Comparison of ENCODE assay signal across 8 mouse cellular contexts in genomic region chr13:3538969-3539562, GRCm38 (mm10). TPM values are rescaled to one million over a fixed set of nuclear protein-coding genes. Genes with fewer than 3 reads are reported as not detected.
DNase-seq lines count a peak whose midpoint lies in the region; ATAC-seq and TF ChIP-seq lines count a peak whose summit lies in the region.

No protein-coding gene starts in this region.

- no peak for ATAC-seq in hindbrain, embryonic 12.5 days (ENCODE audit: low FRiP score)
- ATAC-seq in midbrain, embryonic 14.5 days (ENCODE audit: low FRiP score, low TSS enrichment): no peak

- intact Hi-C loops in left cerebral cortex, postnatal 10 days (cut with DNase I): no loop called here

- no peak for TF ChIP-seq POLR2A in liver, adult 2 months (IDR thresholded peaks at IDR 0.05; ENCODE audit: extremely low read depth, insufficient read depth, low read length)
- no peak for TF ChIP-seq POLR2A in cortical plate, adult 2 months (IDR thresholded peaks at IDR 0.05; ENCODE audit: extremely low read depth, insufficient read depth, low read length)

- peaks cover 8% of the 10 kb centered on the region for H3K4me1 ChIP-seq in liver, adult 2 months (ENCODE audit: control insufficient read depth, insufficient read depth, low read length)
- H3K4me1 ChIP-seq in cortical plate, adult 2 months (ENCODE audit: control insufficient read depth, insufficient read depth, low read length): peaks cover 3% of the 10 kb centered on the region; the same call in 1 of the 2 replicates
- H3K4me1 ChIP-seq in hindbrain, embryonic 12.5 days: peaks cover 26% of the 10 kb centered on the region
- H3K4me1 ChIP-seq in midbrain, embryonic 14.5 days (ENCODE audit: control insufficient read depth, insufficient read depth, low read length): peaks cover 42% of the 10 kb centered on the region

- peak overlapping the region; percentile 65 for H3K9ac ChIP-seq in liver, adult 2 months (ENCODE audit: low read depth, low read length)
- peak overlapping the region; percentile 97 for H3K9ac ChIP-seq in hindbrain, embryonic 12.5 days
- peak overlapping the region; percentile 99 for H3K9ac ChIP-seq in midbrain, embryonic 14.5 days (replicated peaks; ENCODE audit: low read length)

- peaks cover 26% of the 10 kb centered on the region; the same call in 1 of the 2 replicates for H3K79me2 ChIP-seq in liver, adult 2 months (ENCODE audit: control insufficient read depth, insufficient read depth, low read length)

- no peaks in the 10 kb centered on the region for H3K9me3 ChIP-seq in hindbrain, embryonic 12.5 days (replicated peaks)
- no peaks in the 10 kb centered on the region for H3K9me3 ChIP-seq in midbrain, embryonic 14.5 days (ENCODE audit: control insufficient read depth, low read length)

- H3K27me3 ChIP-seq in liver, adult 2 months (ENCODE audit: control insufficient read depth, insufficient read depth, low read length): no peaks in the 10 kb centered on the region
- H3K27me3 ChIP-seq in hindbrain, embryonic 12.5 days: no peaks in the 10 kb centered on the region
- H3K27me3 ChIP-seq in midbrain, embryonic 14.5 days (ENCODE audit: control insufficient read depth, insufficient read depth, low read length): no peaks in the 10 kb centered on the region

- H3K4me2 ChIP-seq in hindbrain, embryonic 12.5 days (replicated peaks): peak overlapping the region; percentile 83
- H3K4me2 ChIP-seq in midbrain, embryonic 14.5 days (ENCODE audit: low read length): peak overlapping the region; percentile 90

- peak overlapping the region; percentile 96 for H3K27ac ChIP-seq in liver, adult 2 months (replicated peaks; ENCODE audit: insufficient read depth, low read depth, low read length)
- H3K27ac ChIP-seq in cortical plate, adult 2 months (ENCODE audit: insufficient read depth, low read length): 0 out of 2 replicates have a peak overlapping the region, but pooled peaks have one; percentile 94
- H3K27ac ChIP-seq in hindbrain, embryonic 12.5 days: peak overlapping the region; percentile 98
- peak overlapping the region; percentile 98 for H3K27ac ChIP-seq in midbrain, embryonic 14.5 days (replicated peaks; ENCODE audit: low read depth, low read length)

- TF ChIP-seq CTCF in liver, adult 2 months (IDR thresholded peaks at IDR 0.05; ENCODE audit: low read depth, low read length): no peak
- TF ChIP-seq CTCF in cortical plate, adult 2 months (IDR thresholded peaks at IDR 0.05; ENCODE audit: extremely low read depth, insufficient read depth, low read length): no peak

- DNase-seq in liver, adult 2 months (ENCODE audit: extremely low read depth, low read depth, low spot score): no peak
- DNase-seq in liver: no peak
- DNase-seq in midbrain, embryonic 14.5 days: peak; percentile 47
- no peak for DNase-seq in right cerebral cortex, adult 2 months (ENCODE audit: low spot score in 2 of 2)
- DNase-seq in left cerebral cortex, postnatal 10 days (ENCODE audit: extremely low spot score in 1 of 2, low spot score in 2 of 2): no peak
- DNase-seq in spleen, postnatal 4 days (ENCODE audit: low spot score in 2 of 2): no peak

- H3K4me3 ChIP-seq in liver, adult 2 months (ENCODE audit: insufficient read depth, low read depth, low read length): peak overlapping the region; percentile 93
- H3K4me3 ChIP-seq in cortical plate, adult 2 months (ENCODE audit: insufficient read depth, low read length): peak overlapping the region; percentile 92
- peak overlapping the region; percentile 93 for H3K4me3 ChIP-seq in hindbrain, embryonic 12.5 days
- H3K4me3 ChIP-seq in midbrain, embryonic 14.5 days (replicated peaks; ENCODE audit: low read depth, low read length): peak overlapping the region; percentile 95

- 4% methylated on average over 15 of the region's 15 CpGs for WGBS in liver, adult 2 months
- 2% methylated on average over 15 of the region's 15 CpGs for WGBS in hindbrain, embryonic 12.5 days
- WGBS in midbrain, embryonic 14.5 days: 2% methylated on average over 15 of the region's 15 CpGs

- H3K36me3 ChIP-seq in liver, adult 2 months (ENCODE audit: control insufficient read depth, insufficient read depth, low read length): peaks cover 1% of the 10 kb centered on the region; the same call in 1 of the 2 replicates
- no peaks in the 10 kb centered on the region for H3K36me3 ChIP-seq in hindbrain, embryonic 12.5 days
- H3K36me3 ChIP-seq in midbrain, embryonic 14.5 days (ENCODE audit: control insufficient read depth, insufficient read depth, low read length): no peaks in the 10 kb centered on the region

RNA-seq across cellular contexts. Expression of gene Gdi2, which starts 1.2 kb away (rescaled TPM):
- 250 and 268 TPM in 2 replicates for total RNA-seq in liver, adult 2 months (2014; rRNA removed)
- 146 and 159 TPM in 2 replicates for polyA plus RNA-seq in liver, adult 2 months (2012; rRNA removed)
- polyA plus RNA-seq in cortical plate, adult 2 months (2012; rRNA removed): 201 and 211 TPM in 2 replicates
- 426 and 443 TPM in 2 replicates for polyA plus RNA-seq in hindbrain, embryonic 12.5 days (2016; fragmentation: Nextera tagmentation; extraction: Ambion mirVana)
- 416 and 508 TPM in 2 replicates for polyA plus RNA-seq in midbrain, embryonic 14.5 days (2014; fragmentation: Nextera tagmentation; extraction: Ambion mirVana)
- total RNA-seq in left cerebral cortex, postnatal 10 days (2021): 100 to 1,000 TPM; 344 to 350 TPM
